Mouse (Mus musculus): ENCODE data around the gene Sox5. TPM values are rescaled to one million over a fixed set of nuclear protein-coding genes. Genes with fewer than 3 reads are reported as not detected.

The Sox5 gene
- total and polyA plus RNA-seq, 2 experiments from 2014 or later, result 26.2 to 32.9 TPM

GRCm38 (mm10) chr6:144067491-144067890 is 714.3 kb downstream of the Sox5 start:
- 74% methylated on average over 7 of the region's 7 CpGs for WGBS
- no peak overlapping the region for H3K27ac ChIP-seq
- no peak for ATAC-seq
- H3K4me1 ChIP-seq (ENCODE audit: insufficient read depth, low read length), result no peaks in the 10 kb centered on the region
- no peak overlapping the region for H3K4me2 ChIP-seq (ENCODE audit: low read depth, low read length)
- no peak overlapping the region for H3K9ac ChIP-seq (replicated peaks; ENCODE audit: low read length)
- no peaks in the 10 kb centered on the region for H3K9me3 ChIP-seq (ENCODE audit: low read length)
- H3K27me3 ChIP-seq (ENCODE audit: insufficient read depth, low read length), result no peaks in the 10 kb centered on the region
- TF ChIP-seq CTCF (IDR thresholded peaks at IDR 0.05; ENCODE audit: low read depth), result no peak
- H3K4me3 ChIP-seq (ENCODE audit: low read length), result no peak overlapping the region
- H3K36me3 ChIP-seq (ENCODE audit: insufficient read depth, low read length), result no peaks in the 10 kb centered on the region
- no peak for DNase-seq (ENCODE audit: low spot score)

GRCm38 (mm10) chr6:144062428-144062827 is 719.3 kb downstream of the Sox5 start:
- DNase-seq (ENCODE audit: low spot score), result no peak
- Histone ChIP-seq H3K4me1 (ENCODE audit: insufficient read depth, low read length) (no peaks in the 10 kb centered on the region), H3K4me2 (ENCODE audit: low read depth, low read length) (no peak overlapping the region), H3K9ac (replicated peaks; ENCODE audit: low read length) (no peak overlapping the region), H3K27me3 (ENCODE audit: insufficient read depth, low read length) (no peaks in the 10 kb centered on the region), H3K4me3 (ENCODE audit: low read length) (no peak overlapping the region), H3K36me3 (ENCODE audit: insufficient read depth, low read length) (no peaks in the 10 kb centered on the region), H3K27ac (no peak overlapping the region), H3K9me3 (ENCODE audit: low read length) (no peaks in the 10 kb centered on the region)
- WGBS, result 94% methylated on average over 8 of the region's 8 CpGs
- no peak for ATAC-seq
- no peak for TF ChIP-seq CTCF (IDR thresholded peaks at IDR 0.05; ENCODE audit: low read depth)

GRCm38 (mm10) chr6:144061814-144062213 is 720.0 kb downstream of the Sox5 start:
- no peak overlapping the region for H3K9ac ChIP-seq (replicated peaks; ENCODE audit: low read length)
- no peaks in the 10 kb centered on the region for H3K9me3 ChIP-seq (ENCODE audit: low read length)
- no peak overlapping the region for H3K27ac ChIP-seq
- no peak for TF ChIP-seq CTCF (IDR thresholded peaks at IDR 0.05; ENCODE audit: low read depth)
- ATAC-seq, result no peak
- no peak for DNase-seq (ENCODE audit: low spot score)
- no peak overlapping the region for H3K4me2 ChIP-seq (ENCODE audit: low read depth, low read length)
- 95% methylated on average over 8 of the region's 8 CpGs for WGBS
- no peaks in the 10 kb centered on the region for H3K27me3 ChIP-seq (ENCODE audit: insufficient read depth, low read length)
- no peaks in the 10 kb centered on the region for H3K36me3 ChIP-seq (ENCODE audit: insufficient read depth, low read length)
- no peak overlapping the region for H3K4me3 ChIP-seq (ENCODE audit: low read length)
- H3K4me1 ChIP-seq (ENCODE audit: insufficient read depth, low read length), result no peaks in the 10 kb centered on the region

GRCm38 (mm10) chr6:144057098-144057632 is 724.6 kb downstream of the Sox5 start:
- Histone ChIP-seq H3K4me3 (ENCODE audit: low read length) (no peak overlapping the region), H3K27ac (peak overlapping the region; percentile 59), H3K27me3 (ENCODE audit: insufficient read depth, low read length) (no peaks in the 10 kb centered on the region), H3K36me3 (ENCODE audit: insufficient read depth, low read length) (no peaks in the 10 kb centered on the region), H3K9ac (replicated peaks; ENCODE audit: low read length) (no peak overlapping the region), H3K4me1 (ENCODE audit: insufficient read depth, low read length) (no peaks in the 10 kb centered on the region), H3K9me3 (ENCODE audit: low read length) (no peaks in the 10 kb centered on the region), H3K4me2 (ENCODE audit: low read depth, low read length) (0 out of 2 replicates have a peak overlapping the region, but pooled peaks have one; percentile 10)
- DNase-seq (ENCODE audit: low spot score) (peak; percentile 49), ATAC-seq (peak; percentile 59)
- TF ChIP-seq CTCF (IDR thresholded peaks at IDR 0.05; ENCODE audit: low read depth), result no peak
- 64% methylated on average over 14 of the region's 14 CpGs for WGBS

- H3K9ac ChIP-seq (replicated peaks; ENCODE audit: low read length), result no peak overlapping the region
- WGBS, result 38% methylated on average over 10 of the region's 10 CpGs
- H3K4me2 ChIP-seq (ENCODE audit: low read depth, low read length), result 0 out of 2 replicates have a peak overlapping the region, but pooled peaks have one; percentile 10
- H3K36me3 ChIP-seq (ENCODE audit: insufficient read depth, low read length), result no peaks in the 10 kb centered on the region
- DNase-seq (ENCODE audit: low spot score), result peak; percentile 86
- peak; percentile 97 for ATAC-seq
- H3K27ac ChIP-seq, result peak overlapping the region; percentile 59
- H3K9me3 ChIP-seq (ENCODE audit: low read length), result no peaks in the 10 kb centered on the region
- H3K4me3 ChIP-seq (ENCODE audit: low read length), result no peak overlapping the region
- no peak for TF ChIP-seq CTCF (IDR thresholded peaks at IDR 0.05; ENCODE audit: low read depth)
- H3K27me3 ChIP-seq (ENCODE audit: insufficient read depth, low read length), result no peaks in the 10 kb centered on the region
- H3K4me1 ChIP-seq (ENCODE audit: insufficient read depth, low read length), result no peaks in the 10 kb centered on the region
Observed at GRCm38 (mm10) chr6:144056252-144057097, 725.3 kb downstream of the Sox5 start.

GRCm38 (mm10) chr6:144052487-144052886 is 729.3 kb downstream of the Sox5 start:
- no peak for ATAC-seq
- Histone ChIP-seq H3K4me3 (ENCODE audit: low read length) (no peak overlapping the region), H3K4me2 (ENCODE audit: low read depth, low read length) (no peak overlapping the region), H3K4me1 (ENCODE audit: insufficient read depth, low read length) (no peaks in the 10 kb centered on the region), H3K9ac (replicated peaks; ENCODE audit: low read length) (no peak overlapping the region), H3K27me3 (ENCODE audit: insufficient read depth, low read length) (no peaks in the 10 kb centered on the region), H3K27ac (no peak overlapping the region), H3K9me3 (ENCODE audit: low read length) (no peaks in the 10 kb centered on the region), H3K36me3 (ENCODE audit: insufficient read depth, low read length) (no peaks in the 10 kb centered on the region)
- no peak for DNase-seq (ENCODE audit: low spot score)
- 70% methylated on average over 5 of the region's 5 CpGs for WGBS
- no peak for TF ChIP-seq CTCF (IDR thresholded peaks at IDR 0.05; ENCODE audit: low read depth)

GRCm38 (mm10) chr6:144051316-144051715 is 730.5 kb downstream of the Sox5 start:
- Histone ChIP-seq H3K4me2 (ENCODE audit: low read depth, low read length) (no peak overlapping the region), H3K4me1 (ENCODE audit: insufficient read depth, low read length) (no peaks in the 10 kb centered on the region), H3K27ac (no peak overlapping the region), H3K9me3 (ENCODE audit: low read length) (no peaks in the 10 kb centered on the region), H3K27me3 (ENCODE audit: insufficient read depth, low read length) (no peaks in the 10 kb centered on the region), H3K36me3 (ENCODE audit: insufficient read depth, low read length) (no peaks in the 10 kb centered on the region), H3K9ac (replicated peaks; ENCODE audit: low read length) (no peak overlapping the region), H3K4me3 (ENCODE audit: low read length) (no peak overlapping the region)
- ATAC-seq (no peak), DNase-seq (ENCODE audit: low spot score) (no peak)
- no peak for TF ChIP-seq CTCF (IDR thresholded peaks at IDR 0.05; ENCODE audit: low read depth)
- WGBS, result 94% methylated on average over 5 of the region's 5 CpGs
